Mouse (Mus musculus): ENCODE data around the gene 9930111J21Rik2. TPM values are rescaled to one million over a fixed set of nuclear protein-coding genes. Genes with fewer than 3 reads are reported as not detected.

The 9930111J21Rik2 gene
- 0.85 and 1.5 TPM in 2 replicates for polyA plus RNA-seq (2015; fragmentation: Nextera tagmentation; extraction: Ambion mirVana)

GRCm38 (mm10) chr11:49051093-49051891 is at the start of gene 9930111J21Rik2:
Gene 9930111J21Rik2, minus strand, starts transcription at chr11:49051242.

GRCm38 (mm10) chr11:49076001-49076757 is 25.1 kb upstream of the 9930111J21Rik2 start, which contains the start of gene Ifi47:
Gene Ifi47, plus strand, starts transcription at chr11:49076587.

GRCm38 (mm10) chr11:49063713-49064469 is 12.8 kb upstream of the 9930111J21Rik2 start, which contains the start of gene Tgtp2:
Gene Tgtp2, minus strand, starts transcription at chr11:49064206.

GRCm38 (mm10) chr11:48994018-48994417 is 57.0 kb downstream of the 9930111J21Rik2 start, which contains the start of gene Tgtp1:
Gene Tgtp1, minus strand, starts transcription at chr11:48994172.

DNA sequence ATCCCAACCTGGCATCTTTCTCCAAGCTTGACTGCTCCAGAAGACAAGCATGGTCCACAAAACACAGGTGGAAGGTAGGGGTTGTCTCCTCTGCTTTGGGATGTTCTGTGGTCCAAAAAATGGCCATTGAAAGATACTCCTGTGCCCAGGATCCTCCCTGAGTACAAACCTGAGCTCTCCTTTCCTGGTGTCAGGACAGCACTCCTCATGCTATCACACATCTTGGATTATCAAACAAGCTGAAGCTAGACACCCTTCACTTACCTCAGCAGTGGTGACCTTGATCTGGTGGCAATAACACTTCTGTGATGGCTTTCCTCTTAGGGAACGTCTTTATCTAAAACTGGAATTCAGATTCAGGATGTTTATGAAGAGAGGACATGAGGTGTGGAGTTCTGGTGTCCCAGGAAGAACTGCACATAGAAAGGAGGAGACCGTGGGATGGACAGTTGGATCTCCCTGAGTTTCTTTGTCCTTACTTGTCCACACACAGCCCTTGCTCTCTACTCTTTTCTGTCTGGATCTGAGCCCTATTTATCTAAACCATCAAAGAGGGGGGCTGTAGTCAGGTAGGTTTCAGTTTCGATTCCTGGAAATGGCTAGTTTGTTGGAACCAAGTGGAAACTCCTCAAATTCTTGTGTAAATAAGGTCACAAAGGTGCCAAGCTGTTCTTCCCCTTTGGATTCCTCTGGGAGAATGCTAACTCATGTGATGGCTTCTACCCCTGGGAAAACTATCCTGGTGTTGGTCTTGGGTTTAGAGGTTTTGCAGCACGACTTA is 59.1 kb downstream of the 9930111J21Rik2 start, which contains the start of gene Gm12185:
TSS of gene Gm12185 (minus strand) at position 487 of the 781 bp plus-strand sequence.

DNA sequence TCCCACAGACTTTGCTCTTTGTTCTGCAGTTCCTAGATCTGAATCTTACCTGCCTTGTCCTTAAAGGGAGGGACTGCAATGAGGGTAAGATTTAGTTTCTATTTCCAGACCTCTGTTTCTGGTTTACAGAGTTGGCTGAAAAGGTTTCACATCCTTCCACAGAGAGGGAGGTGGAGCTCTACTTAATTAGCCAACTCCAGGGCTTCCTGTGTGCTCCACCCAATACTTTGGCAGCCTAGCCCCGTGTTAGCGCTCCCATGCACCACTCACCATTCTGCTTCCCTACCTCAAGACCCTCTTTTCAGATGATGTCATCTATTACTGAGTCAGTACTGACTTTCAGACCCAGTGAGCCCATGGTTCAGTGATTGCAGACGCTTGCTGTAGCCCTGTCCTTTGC is 71.8 kb downstream of the 9930111J21Rik2 start, which contains the start of gene 9930111J21Rik1:
TSS of gene 9930111J21Rik1 (minus strand) at position 148 of the 400 bp plus-strand sequence.

GRCm38 (mm10) chr11:48978240-48978939 is 72.7 kb downstream of the 9930111J21Rik2 start, which contains the start of gene Olfr56:
Gene Olfr56, plus strand, starts transcription at chr11:48978889.

Other genes with a start within 250 kb of the 9930111J21Rik2 start
- gene Trim41, start 233.9 kb downstream of the 9930111J21Rik2 start, polyA plus RNA-seq (2015; fragmentation: Nextera tagmentation; extraction: Ambion mirVana): 2.8 and 4.1 TPM in 2 replicates
- 2.1 and 3.4 TPM in 2 replicates for gene Trim7, start 225.1 kb downstream of the 9930111J21Rik2 start, polyA plus RNA-seq (2015; fragmentation: Nextera tagmentation; extraction: Ambion mirVana)
- gene Gm12184, start 224.6 kb downstream of the 9930111J21Rik2 start, polyA plus RNA-seq (2015; fragmentation: Nextera tagmentation; extraction: Ambion mirVana): 7.5 and 15.4 TPM in 2 replicates
- gene Irgm1, start 179.6 kb downstream of the 9930111J21Rik2 start, polyA plus RNA-seq (2015; fragmentation: Nextera tagmentation; extraction: Ambion mirVana): 22.4 and 29.2 TPM in 2 replicates
- gene Gm5431, start 149.0 kb downstream of the 9930111J21Rik2 start, polyA plus RNA-seq (2015; fragmentation: Nextera tagmentation; extraction: Ambion mirVana): 0.43 and 0.76 TPM in 2 replicates
- gene Psme2b, start 105.1 kb downstream of the 9930111J21Rik2 start, polyA plus RNA-seq (2015; fragmentation: Nextera tagmentation; extraction: Ambion mirVana): 8.9 and 10.8 TPM in 2 replicates
- 0.04 and 0.17 TPM in 2 replicates for gene Olfr56, start 72.4 kb downstream of the 9930111J21Rik2 start, polyA plus RNA-seq (2015; fragmentation: Nextera tagmentation; extraction: Ambion mirVana)
- 0.50 and 0.68 TPM in 2 replicates for gene 9930111J21Rik1, start 71.8 kb downstream of the 9930111J21Rik2 start, polyA plus RNA-seq (2015; fragmentation: Nextera tagmentation; extraction: Ambion mirVana)
- 0.03 TPM in 1 of 2 replicates, not detected in the other for gene Gm12185, start 59.0 kb downstream of the 9930111J21Rik2 start, polyA plus RNA-seq (2015; fragmentation: Nextera tagmentation; extraction: Ambion mirVana)
- 4.0 and 5.6 TPM in 2 replicates for gene Tgtp1, start 57.1 kb downstream of the 9930111J21Rik2 start, polyA plus RNA-seq (2015; fragmentation: Nextera tagmentation; extraction: Ambion mirVana)
- 2.5 and 3.0 TPM in 2 replicates for gene Tgtp2, start 13.0 kb upstream of the 9930111J21Rik2 start, polyA plus RNA-seq (2015; fragmentation: Nextera tagmentation; extraction: Ambion mirVana)
- 8.3 and 10.9 TPM in 2 replicates for gene Ifi47, start 25.3 kb upstream of the 9930111J21Rik2 start, polyA plus RNA-seq (2015; fragmentation: Nextera tagmentation; extraction: Ambion mirVana)
- gene Olfr1396, start 63.6 kb upstream of the 9930111J21Rik2 start, polyA plus RNA-seq (2015; fragmentation: Nextera tagmentation; extraction: Ambion mirVana): 0.08 TPM in 1 of 2 replicates, not detected in the other
- gene Olfr1395, start 91.0 kb upstream of the 9930111J21Rik2 start, polyA plus RNA-seq (2015; fragmentation: Nextera tagmentation; extraction: Ambion mirVana): not detected in 2 replicates
- gene Olfr1394, start 103.1 kb upstream of the 9930111J21Rik2 start, polyA plus RNA-seq (2015; fragmentation: Nextera tagmentation; extraction: Ambion mirVana): not detected in 2 replicates
- gene Btnl9, start 135.9 kb upstream of the 9930111J21Rik2 start, polyA plus RNA-seq (2015; fragmentation: Nextera tagmentation; extraction: Ambion mirVana): 1.8 and 5.9 TPM in 2 replicates
- 13.7 and 19.6 TPM in 2 replicates for gene Zfp62, start 152.1 kb upstream of the 9930111J21Rik2 start, polyA plus RNA-seq (2015; fragmentation: Nextera tagmentation; extraction: Ambion mirVana)
- 46.9 and 73.3 TPM in 2 replicates for gene Mgat1, start 192.9 kb upstream of the 9930111J21Rik2 start, polyA plus RNA-seq (2015; fragmentation: Nextera tagmentation; extraction: Ambion mirVana)
- gene Olfr1393, start 227.1 kb upstream of the 9930111J21Rik2 start, polyA plus RNA-seq (2015; fragmentation: Nextera tagmentation; extraction: Ambion mirVana): 0.13 TPM in 1 of 2 replicates, not detected in the other
- 0.04 TPM in 1 of 2 replicates, not detected in the other for gene Olfr1392, start 234.0 kb upstream of the 9930111J21Rik2 start, polyA plus RNA-seq (2015; fragmentation: Nextera tagmentation; extraction: Ambion mirVana)